Mouse (Mus musculus): ENCODE data around the gene Tatdn2. TPM values are rescaled to one million over a fixed set of nuclear protein-coding genes. Genes with fewer than 3 reads are reported as not detected.

The Tatdn2 gene
- 10 to 100 TPM; 55.3 to 57.1 TPM for total RNA-seq (2021)

DNA sequence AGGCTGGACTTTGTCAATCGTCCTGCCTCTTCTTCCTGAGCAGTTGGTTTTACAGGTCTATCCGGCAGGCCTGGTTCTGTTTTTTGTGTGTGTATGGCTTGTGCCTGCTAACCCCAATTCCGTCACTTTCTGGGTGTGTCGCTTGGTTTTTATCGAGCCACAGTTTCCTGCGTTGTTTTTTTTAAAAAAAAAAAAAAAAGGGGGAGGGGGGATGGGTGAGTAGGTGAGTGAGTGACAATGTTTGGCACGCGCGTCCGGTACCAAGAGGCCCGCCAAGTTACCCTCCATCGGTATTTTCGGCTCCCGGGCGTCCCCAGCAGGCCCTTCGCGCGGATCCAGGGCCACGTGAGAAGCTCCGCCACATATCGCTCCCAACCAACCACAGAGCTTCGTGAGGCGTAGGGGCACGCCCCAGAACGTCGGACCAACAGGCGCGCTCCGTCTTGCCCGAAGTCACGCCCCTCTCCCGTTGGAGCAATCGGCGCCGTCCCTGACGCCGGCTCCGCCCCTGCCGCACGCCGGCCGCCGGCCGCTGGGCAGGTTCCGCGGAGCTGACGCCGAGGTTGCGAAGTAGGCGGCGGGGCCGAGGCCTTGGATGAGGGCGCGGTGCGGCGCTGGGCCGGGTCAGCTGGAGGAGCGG is at the start of gene Tatdn2:
Gene Tatdn2, plus strand, starts transcription at position 469 of the 640 bp plus-strand sequence.
- intact Hi-C loops (cut with DNase I), result loop anchor here (10.0 kb wide), 1 partner anchor 212 kb away; the partner anchor contains the start of gene Creld1
- DNase-seq (ENCODE audit: low spot score), result peak; percentile 97

DNA sequence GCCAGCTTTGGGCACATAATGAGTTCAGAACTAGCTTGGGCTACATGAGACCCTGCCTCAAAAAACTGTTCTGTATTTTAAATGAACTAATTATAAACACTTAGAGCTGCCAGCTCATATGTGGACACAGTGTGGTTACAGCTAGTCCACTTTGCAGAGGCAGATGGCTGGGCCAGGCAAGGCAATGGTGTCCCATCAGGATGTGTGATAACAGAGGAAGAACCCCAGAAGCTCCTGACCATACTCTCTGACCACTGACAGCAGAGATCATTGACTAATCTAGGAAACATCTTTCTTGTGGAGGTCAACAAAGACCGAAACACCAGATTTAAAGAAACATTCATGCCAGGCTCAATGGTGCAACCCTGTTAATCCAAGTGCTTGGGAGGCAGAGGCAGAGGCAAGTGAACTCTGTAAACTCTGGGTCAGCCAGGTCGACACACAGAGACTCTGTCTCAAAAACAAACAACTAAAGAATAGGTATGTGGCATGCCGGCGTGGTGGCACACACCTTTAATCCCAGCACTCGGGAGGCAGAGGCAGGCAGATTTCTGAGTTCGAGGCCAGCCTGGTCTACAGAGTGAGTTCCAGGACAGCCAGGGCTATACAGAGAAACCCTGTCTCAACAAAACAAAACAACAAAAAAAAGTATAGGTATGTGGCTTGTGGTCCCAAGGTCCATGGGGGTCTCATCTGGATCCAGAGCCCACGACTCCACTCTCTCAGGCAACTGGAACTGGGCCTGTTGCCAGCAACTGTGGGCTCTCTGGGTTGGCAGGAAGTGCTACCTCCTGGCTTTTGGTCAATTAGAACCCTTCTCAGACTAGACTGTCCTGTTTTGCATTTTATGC is 47.3 kb upstream of the Tatdn2 start:
- intact Hi-C loops (cut with DNase I), result no loop called here

DNA sequence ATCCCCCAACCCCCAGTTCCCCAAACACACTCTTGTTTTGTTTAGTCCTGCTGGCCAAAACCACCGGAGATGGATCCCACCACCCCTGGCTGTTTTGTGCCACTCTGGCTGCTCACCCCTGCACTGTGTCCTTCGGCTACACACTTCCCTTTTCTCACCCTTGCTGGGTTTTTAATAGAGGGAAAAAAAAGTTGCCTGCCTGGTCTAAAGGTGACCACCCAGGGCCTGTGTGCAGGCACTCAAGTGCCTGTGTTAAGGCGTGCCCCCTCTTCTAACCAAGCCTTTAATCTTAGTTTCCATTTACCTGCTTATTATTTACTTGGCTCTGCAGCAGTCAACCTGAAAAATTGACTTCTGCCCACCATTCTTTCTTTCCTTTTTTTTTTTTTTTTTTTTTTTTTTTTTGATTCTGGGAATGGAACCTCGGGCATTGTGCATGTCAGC is 46.6 kb upstream of the Tatdn2 start:
- intact Hi-C loops (cut with DNase I), result no loop called here
- DNase-seq (ENCODE audit: low spot score), result no peak

More for the DNA sequence above, 47.3 kb upstream of the Tatdn2 start:
- DNase-seq (ENCODE audit: low spot score), result no peak

DNA sequence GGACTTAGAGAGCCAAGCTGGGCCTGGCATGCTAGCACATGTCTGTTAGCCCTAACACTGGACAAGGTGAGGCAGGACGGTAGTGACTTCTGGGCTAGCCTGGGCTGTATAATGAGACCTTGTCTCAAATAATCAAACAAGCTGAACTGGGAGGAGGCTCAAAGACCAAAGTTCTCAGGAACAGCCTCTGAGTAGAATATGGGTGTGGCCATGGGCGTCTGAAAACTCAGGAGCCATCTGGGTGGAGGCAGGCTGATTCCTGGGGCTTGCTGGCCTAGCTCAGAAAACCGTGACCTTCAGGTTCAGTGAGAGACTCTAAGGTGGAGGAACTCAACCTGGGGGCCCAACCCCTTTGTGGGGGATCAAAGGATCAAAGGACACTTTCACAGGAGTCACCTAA is 45.2 kb upstream of the Tatdn2 start:
- no peak for DNase-seq (ENCODE audit: low spot score)
- intact Hi-C loops (cut with DNase I), result no loop called here

DNA sequence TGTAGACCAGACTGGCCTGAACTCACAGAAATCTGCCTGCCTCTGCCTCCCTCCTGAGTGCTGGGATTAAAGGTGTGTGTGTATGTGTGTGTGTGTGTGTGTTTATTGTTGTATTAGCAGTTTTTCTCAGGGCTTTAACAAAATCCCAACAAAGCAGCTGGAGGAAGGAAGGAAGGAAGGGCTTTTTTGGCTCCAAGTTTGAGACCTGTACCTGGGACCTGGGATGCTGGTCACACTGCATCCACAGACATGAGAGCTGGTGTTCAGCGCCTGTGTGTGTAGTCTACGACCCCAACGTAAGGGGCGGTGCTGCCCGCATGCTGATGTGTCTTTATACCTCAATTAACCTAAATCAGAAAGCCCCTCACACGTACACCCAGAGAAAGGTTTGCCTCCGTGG is 43.3 kb upstream of the Tatdn2 start:
- intact Hi-C loops (cut with DNase I), result no loop called here
- no peak for DNase-seq (ENCODE audit: low spot score)

DNA sequence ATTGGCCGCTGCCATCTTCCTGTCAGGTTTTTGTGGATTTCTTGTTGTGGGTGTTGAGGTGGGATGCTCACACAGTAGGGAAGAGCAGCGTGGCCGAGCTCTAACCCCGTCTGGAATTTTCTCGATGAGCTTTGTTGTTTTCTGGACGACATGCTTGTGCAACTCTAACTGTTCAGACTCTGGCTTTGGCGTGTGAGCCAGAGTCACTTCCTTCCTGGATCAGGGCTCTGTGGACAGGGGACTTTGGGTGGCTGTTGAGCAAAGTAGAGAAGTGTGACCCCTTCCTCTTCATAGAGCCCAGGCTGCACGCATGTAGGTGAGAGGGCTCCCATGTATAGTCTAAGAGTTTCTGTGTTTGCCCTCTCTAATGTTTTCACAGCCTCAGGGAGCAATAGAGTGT is 42.7 kb upstream of the Tatdn2 start:
- no peak for DNase-seq (ENCODE audit: low spot score)

DNA sequence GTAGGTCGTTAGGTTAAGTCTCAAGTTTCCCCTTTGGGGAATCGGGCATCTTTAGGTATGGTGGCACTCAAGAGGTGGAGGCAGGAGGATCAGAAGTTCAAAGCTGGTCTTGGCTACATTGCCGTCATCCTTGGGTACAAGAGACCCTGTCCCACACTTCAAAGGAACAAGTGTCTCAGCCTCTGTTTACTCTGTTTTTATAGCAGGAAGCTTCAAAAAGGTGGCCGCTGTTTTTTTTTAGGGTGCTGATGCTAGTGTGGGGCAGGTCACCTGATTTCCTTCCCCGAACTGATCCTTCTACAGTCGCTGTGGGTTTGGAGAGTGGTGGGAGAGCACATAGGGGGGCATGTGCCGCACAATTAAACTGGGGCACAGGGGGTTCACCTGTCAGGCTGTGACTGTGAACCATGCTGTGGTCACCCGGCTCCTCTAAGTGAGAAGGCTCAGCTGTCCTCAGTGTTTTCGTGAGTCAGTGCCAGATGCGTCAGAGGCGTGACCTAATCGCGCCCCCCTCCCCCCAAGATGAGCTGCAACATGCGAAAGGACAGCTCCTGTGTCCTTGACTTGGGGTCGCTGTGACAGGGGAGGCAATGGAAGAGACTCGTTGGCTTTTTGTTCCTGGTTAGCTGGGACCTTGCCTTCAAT is 42.0 kb upstream of the Tatdn2 start:
- DNase-seq (ENCODE audit: low spot score), result no peak
- intact Hi-C loops (cut with DNase I), result no loop called here

More for the DNA sequence above, 42.7 kb upstream of the Tatdn2 start:
- intact Hi-C loops (cut with DNase I), result no loop called here

DNA sequence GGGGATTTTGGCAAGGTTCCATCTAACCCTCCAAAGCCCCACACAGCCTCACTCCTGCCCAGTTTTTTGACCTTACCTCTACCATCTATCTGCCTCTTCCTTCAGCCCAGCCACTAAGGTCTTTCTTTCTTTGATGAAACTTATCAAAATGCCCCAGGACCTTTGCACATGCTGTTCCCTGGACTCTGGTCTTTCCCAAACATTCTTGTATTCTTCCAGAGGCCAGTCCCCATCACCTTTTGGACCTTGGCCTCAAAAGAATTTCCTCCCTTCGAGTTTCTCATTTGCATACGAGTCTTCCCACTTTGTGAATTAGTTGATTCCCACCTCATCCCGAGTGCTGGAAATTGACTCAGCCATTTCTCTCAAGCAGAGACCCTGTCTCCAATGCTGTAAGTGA is 41.4 kb upstream of the Tatdn2 start:
- no peak for DNase-seq (ENCODE audit: low spot score)
- intact Hi-C loops (cut with DNase I), result no loop called here

DNA sequence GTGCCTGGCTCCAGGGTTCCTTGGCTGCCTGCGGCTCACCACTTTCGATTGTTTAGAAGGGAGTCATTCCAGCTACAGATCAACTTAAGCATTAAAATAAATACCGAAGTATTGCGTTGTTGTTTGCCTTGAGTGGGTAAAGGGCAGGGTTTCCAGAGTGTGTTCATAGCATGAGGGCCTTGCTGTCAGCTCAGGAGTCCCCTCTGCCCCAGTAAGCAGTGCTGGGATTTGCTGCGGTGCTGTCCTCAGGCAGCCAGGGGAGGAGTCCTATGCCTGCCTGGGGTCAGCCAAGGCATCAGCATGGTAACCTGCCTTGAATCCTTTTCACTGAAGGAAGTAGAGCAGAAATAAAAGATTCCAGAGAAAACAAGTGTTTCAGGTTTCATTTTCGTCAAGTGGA is 40.0 kb upstream of the Tatdn2 start:
- no peak for DNase-seq (ENCODE audit: low spot score)
- intact Hi-C loops (cut with DNase I), result no loop called here

DNA sequence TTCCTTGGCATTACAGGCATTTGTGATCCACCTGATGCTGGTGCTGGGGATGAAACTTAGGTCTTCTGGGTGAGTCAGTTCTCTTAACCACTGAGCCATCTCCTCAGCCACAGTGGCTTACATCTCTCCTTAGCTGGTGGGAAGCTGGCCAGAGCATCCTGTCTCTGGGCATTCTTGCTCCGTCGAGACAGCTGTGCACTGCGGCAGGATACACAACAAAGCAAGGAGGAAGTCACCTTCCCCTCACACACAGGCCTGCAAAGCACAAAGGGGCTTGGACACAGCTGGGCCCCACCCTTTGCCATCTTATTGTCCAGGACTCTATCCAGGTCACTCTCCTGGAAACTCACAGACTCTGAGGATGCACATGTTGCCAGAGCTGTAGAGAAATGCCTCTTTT is 38.6 kb upstream of the Tatdn2 start:
- intact Hi-C loops (cut with DNase I), result no loop called here
- DNase-seq (ENCODE audit: low spot score), result peak; percentile 34

DNA sequence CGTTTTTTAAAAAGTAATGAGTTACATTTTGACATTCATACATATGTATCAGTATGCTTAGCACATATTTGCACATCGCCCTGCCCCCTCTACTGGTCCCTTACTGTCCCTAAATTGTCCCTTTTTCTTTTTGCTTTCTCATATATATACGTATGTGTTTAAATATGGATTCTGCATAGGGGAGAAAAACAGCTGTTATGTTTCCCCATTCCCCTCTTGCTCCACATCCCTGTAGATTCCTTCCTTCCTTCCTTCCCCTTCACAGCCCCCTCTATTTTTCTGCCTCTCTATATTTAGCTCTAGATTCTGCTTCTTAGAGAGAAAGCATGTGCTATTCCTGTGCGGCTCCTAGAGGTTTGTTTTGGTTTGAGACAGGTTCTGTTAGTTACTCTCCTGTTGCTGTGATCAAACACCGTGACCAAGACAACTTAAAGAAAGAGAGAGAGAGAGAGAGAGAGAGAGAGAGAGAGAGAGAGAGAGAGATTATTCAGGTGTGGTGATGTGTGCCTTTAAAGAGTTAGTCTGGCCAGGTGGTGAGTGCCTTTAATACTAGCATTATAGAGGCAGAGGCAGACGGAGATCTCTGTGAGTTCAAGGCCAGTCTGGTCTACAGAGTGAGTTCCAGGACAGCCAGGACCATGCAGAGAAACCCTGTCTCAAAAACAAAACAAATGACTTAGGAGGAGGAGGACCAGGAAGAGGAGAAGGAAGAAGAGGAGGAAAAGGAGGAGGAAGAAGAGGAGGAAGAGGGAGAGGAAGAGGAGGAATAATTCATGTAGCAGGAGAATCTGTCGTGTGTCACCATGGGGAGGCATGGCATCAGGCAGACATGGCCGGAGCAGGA is 37.0 kb upstream of the Tatdn2 start:
- intact Hi-C loops (cut with DNase I), result no loop called here
- DNase-seq (ENCODE audit: low spot score), result no peak

DNA sequence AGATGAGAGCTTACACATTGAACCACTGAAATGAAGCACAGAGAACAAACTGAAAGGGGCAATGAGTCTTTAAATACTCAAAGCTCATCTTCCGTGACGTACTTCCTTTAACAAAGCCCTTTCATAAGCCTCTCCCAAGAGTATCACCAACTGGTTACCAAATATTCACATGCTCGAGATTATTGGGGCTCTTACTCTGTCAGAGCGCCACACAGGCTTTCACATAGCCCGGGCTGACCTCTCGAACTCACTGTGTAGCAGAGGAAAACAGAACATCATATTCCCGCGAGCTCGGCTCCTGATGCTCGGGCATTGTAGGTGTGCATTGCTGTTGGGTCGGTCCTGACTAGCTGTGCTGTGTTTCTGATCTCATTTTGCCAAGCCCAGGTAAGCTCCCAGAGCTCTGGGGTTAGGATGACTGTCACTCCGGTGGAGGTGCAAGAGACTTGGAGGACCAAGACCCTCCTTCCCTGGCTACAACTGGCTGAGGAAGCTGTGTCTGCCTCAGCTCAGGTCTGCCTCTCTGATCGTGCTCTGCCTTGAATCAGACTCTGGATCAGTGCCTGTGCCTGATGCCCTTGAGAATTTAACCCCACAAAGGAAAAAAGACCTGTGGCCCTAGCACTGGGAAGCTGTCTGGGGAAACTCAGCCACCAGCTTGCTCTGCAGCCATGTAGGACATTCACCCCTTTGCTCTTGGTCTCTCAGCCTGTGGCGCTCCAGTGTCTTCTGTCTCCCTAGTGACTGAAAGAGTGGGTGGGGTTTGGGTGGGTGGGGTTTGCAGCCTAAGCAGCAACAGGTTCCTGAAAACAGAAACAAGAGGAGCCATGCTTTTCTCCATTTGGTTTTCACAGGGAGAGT is 36.1 kb upstream of the Tatdn2 start:
- no peak for DNase-seq (ENCODE audit: low spot score)
- intact Hi-C loops (cut with DNase I), result no loop called here

DNA sequence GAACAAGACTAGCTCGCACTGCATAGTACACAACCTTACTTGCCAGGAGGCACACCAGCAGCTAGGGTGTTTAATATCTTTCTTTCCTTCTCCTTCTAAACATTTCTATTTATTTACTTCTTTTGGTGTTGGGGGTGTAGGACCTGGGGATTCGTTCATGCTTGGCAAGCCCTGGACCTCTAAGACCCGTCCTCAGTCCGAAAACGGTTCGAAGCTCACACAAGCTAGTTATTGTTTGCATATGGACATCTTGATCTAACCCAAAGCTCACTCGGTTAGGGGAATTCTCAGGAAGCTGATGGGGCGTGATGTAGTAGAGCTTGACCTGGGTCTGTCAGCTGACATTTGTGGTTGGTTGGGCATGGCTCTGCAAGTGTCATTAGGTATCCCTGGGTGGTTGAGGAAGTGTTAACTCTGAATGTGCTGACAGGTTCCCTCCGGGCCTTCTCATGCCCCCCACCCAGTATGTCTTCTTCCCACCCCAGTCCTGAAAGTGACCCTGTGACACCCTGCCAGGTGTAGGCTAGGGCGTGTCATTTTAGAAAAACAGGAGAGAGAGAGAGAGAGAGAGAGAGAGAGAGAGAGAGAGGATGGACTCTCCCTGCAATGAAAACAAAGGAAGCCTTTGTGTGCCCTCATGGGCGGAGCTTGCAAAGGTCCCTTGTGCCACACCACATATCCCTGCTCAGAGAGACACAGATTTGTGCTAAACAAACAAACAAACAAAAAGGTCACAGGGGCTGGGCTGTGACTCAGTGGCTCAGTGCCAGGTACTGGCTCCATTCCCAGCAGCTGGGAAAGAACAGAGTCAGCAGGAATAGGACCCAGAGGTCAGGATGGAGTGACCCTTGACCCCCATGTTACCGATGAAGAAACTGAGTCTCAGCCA is 35.3 kb upstream of the Tatdn2 start:
- DNase-seq (ENCODE audit: low spot score), result no peak
- intact Hi-C loops (cut with DNase I), result no loop called here

DNA sequence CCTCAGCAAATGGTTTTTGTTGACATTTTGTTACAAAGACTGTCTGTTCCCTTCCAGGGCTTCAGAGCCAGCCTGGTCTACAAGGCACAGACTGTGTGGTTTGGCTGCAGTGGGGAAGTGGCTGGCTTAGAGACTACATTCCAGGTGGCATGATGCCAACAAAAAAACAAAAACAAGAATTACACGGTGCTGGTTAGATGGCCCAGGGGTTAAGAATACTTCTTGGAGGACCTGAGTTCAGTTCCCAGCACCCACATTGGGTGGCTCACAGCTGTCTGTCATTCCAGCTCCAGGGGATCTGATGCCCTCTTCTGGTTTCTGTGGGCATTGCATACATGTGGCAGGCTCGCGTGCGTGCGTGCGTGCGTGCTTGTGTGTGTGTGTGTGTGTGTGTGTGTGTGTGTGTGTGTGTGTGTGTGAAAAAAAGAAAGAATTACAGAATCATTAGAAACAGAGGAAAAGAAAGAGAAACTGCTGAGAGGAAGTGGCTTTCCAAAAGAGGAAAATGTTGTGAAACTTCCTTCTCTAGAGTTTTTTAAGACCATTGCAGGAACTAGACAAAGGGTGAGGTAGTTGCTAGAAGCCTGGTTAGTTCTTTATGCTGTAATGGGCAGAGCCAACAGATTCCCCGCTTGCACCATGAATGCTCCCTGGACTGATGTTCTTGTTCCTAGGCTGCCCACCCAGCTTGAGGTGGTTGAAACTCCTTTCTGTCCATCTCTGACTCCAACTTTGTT is 33.7 kb upstream of the Tatdn2 start:
- no peak for DNase-seq (ENCODE audit: low spot score)
- intact Hi-C loops (cut with DNase I), result no loop called here

DNA sequence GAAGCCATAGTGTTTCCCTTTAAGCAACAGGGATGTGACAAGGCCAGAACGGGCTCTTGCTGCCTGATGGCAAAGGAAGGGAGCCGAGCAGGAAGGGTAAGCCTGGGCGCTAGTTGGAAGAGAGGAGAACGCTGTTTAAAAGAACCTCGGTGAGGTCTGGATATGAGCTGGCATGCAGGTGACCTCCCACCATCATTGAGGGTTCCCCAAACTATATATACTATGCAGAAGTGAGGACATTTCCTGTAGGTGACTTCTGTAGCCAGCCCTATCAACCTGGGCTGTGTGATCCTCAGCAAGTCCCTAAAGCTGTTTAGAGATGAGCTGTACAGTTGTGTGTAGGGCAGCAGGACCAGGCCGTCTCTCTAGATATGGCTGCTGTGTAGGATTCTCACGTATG is 32.5 kb upstream of the Tatdn2 start:
- DNase-seq (ENCODE audit: low spot score), result no peak
- intact Hi-C loops (cut with DNase I), result no loop called here

DNA sequence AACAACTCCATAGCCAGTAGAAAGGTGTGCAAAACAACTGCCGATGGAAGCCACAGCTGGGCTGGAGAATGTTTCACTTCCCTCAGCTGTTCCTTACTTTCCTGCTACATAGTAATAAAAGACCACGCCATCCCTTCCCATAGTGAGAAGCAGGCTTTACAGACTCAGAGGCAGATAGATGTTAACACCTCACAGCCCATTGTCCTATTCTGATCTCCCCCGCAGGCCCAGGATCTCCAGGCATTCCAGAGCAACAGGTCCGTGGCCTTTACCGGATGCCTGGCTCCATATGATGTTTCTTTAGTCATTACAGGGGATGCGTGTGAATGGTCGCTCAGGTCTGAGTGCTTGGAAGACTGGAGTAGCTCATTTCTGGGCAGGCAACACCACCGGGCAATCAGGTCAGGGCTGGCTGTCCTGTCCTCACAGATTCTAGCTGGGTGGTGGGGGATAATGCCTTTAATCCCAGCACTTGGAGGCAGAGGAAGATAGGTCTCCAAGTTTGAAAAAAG is 29.2 kb upstream of the Tatdn2 start:
- intact Hi-C loops (cut with DNase I), result loop anchor here (2.0 kb wide), 1 partner anchor 29 kb away; the partner anchor contains the start of gene Irak2

More for the DNA sequence above, 29.2 kb upstream of the Tatdn2 start:
- DNase-seq (ENCODE audit: low spot score), result no peak
